Comparison of ENCODE assay signal across 17 mouse cellular contexts in the genomic region with DNA sequence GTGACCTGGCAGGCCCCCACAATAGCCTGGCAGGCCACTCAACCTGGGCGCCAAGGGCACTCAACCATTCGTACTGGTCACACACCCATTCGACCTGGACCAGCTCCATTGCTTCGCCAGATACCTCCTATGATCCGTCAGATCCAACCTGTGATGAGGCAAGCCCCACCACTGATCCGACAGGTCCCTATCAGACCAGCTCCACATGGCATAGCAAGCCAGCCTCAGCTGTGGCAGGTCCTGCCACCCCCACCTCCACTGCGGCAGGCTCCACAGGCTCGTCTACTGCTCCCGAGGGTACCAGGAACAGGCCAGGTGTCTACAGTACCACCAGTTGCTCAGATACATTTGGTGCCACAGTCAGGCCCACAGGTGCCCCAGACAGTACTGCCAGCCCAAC. TPM values are rescaled to one million over a fixed set of nuclear protein-coding genes. Genes with fewer than 3 reads are reported as not detected.
A peak's percentile ranks its signal among the peaks of the same experiment; 100 is the strongest.
DNase-seq lines count a peak whose midpoint lies in the region; ATAC-seq and TF ChIP-seq lines count a peak whose summit lies in the region.
"Had no signal": no experiment of that assay in that cellular context is flagged by ENCODE, and none has a peak within 500 bp of the region (broad histone marks: within the 10 kb centered on the region; RNA-seq: fewer than 3 reads in every experiment).

No protein-coding gene starts in this region.

- H3K9ac ChIP-seq in forebrain, embryonic 15.5 days (replicated peaks) = no peak overlapping the region
- H3K9ac ChIP-seq in hindbrain, postnatal 0 days (replicated peaks; ENCODE audit: low read length) = no peak overlapping the region
- no peak overlapping the region for H3K9ac ChIP-seq in midbrain, postnatal 0 days (replicated peaks; ENCODE audit: low read length, poor library complexity, severe bottlenecking)
- H3K9ac ChIP-seq: heart, embryonic 13.5 days; lung, embryonic 15.5 days had no signal

- peak overlapping the region; percentile 57 for H3K4me2 ChIP-seq in forebrain, embryonic 15.5 days (replicated peaks)
- H3K4me2 ChIP-seq in hindbrain, postnatal 0 days (ENCODE audit: low read depth, low read length) = peak overlapping the region; percentile 55
- peak overlapping the region; percentile 48 for H3K4me2 ChIP-seq in midbrain, postnatal 0 days (ENCODE audit: low read depth, low read length, poor library complexity, severe bottlenecking)
- H3K4me2 ChIP-seq: heart, embryonic 13.5 days; lung, embryonic 15.5 days had no signal

- 89% methylated on average over 9 of the region's 9 CpGs for WGBS in forebrain, embryonic 15.5 days
- 88% methylated on average over 9 of the region's 9 CpGs for WGBS in hindbrain, postnatal 0 days
- WGBS in midbrain, postnatal 0 days = 92% methylated on average over 9 of the region's 9 CpGs

- H3K36me3 ChIP-seq in forebrain, embryonic 15.5 days = no peaks in the 10 kb centered on the region
- H3K36me3 ChIP-seq in hindbrain, postnatal 0 days (ENCODE audit: insufficient read depth, low read length) = no peaks in the 10 kb centered on the region
- no peaks in the 10 kb centered on the region for H3K36me3 ChIP-seq in midbrain, postnatal 0 days (ENCODE audit: insufficient read depth, low read length)
- H3K36me3 ChIP-seq: heart, embryonic 13.5 days; limb, embryonic 12.5 days; lung, embryonic 15.5 days had no signal

- no peak overlapping the region for H3K27ac ChIP-seq in forebrain, embryonic 15.5 days (replicated peaks)
- no peak overlapping the region for H3K27ac ChIP-seq in hindbrain, postnatal 0 days
- H3K27ac ChIP-seq in midbrain, postnatal 0 days (ENCODE audit: low read depth, low read length) = no peak overlapping the region
- H3K27ac ChIP-seq: heart, embryonic 13.5 days; limb, embryonic 12.5 days; lung, embryonic 15.5 days had no signal

- H3K27me3 ChIP-seq in forebrain, embryonic 15.5 days = no peaks in the 10 kb centered on the region
- no peaks in the 10 kb centered on the region for H3K27me3 ChIP-seq in hindbrain, postnatal 0 days (ENCODE audit: insufficient read depth, low read length)
- H3K27me3 ChIP-seq in midbrain, postnatal 0 days (ENCODE audit: insufficient read depth, low read length) = no peaks in the 10 kb centered on the region
- H3K27me3 ChIP-seq: heart, embryonic 13.5 days; limb, embryonic 12.5 days; lung, embryonic 15.5 days had no signal

- TF ChIP-seq CTCF in hindbrain, postnatal 0 days (IDR thresholded peaks at IDR 0.05; ENCODE audit: low read depth) = no peak
- TF ChIP-seq CTCF in midbrain, postnatal 0 days (IDR thresholded peaks at IDR 0.05) = no peak

- H3K4me3 ChIP-seq in forebrain, embryonic 15.5 days = peak overlapping the region; percentile 50
- no peak overlapping the region for H3K4me3 ChIP-seq in hindbrain, postnatal 0 days (ENCODE audit: low read length)
- H3K4me3 ChIP-seq in midbrain, postnatal 0 days (ENCODE audit: low read depth, low read length) = 0 out of 2 replicates have a peak overlapping the region, but pooled peaks have one; percentile 59
- H3K4me3 ChIP-seq: heart, embryonic 13.5 days; lung, embryonic 15.5 days had no signal

- no peak for ATAC-seq in forebrain, embryonic 15.5 days (replicated peaks)
- no peak for ATAC-seq in hindbrain, postnatal 0 days
- no peak for ATAC-seq in midbrain, postnatal 0 days (ENCODE audit: low FRiP score)
- ATAC-seq in megakaryocyte, adult 5-6 weeks (ENCODE audit: poor library complexity, severe bottlenecking) = no peak
- ATAC-seq: inflammation-experienced regulatory T-cells, adult 6 months had no signal

- DNase-seq in left cerebral cortex, postnatal 4 days = peak; percentile 1
- no peak for DNase-seq in left cerebral cortex, adult 8-10 months (ENCODE audit: low spot score in 2 of 2)
- DNase-seq in hindbrain, postnatal 0 days (ENCODE audit: low spot score) = no peak
- DNase-seq in midbrain, postnatal 0 days (ENCODE audit: low spot score) = no peak
- DNase-seq in kidney, postnatal 14 days = no peak
- no peak for DNase-seq in kidney, adult 8-10 months
- DNase-seq: cerebellum, adult 8-10 months; gastrocnemius, postnatal 25 days; layer of hippocampus, postnatal 36 days had no signal

- H3K4me1 ChIP-seq in forebrain, embryonic 15.5 days = no peaks in the 10 kb centered on the region; the same call in 1 of the 2 replicates
- no peaks in the 10 kb centered on the region for H3K4me1 ChIP-seq in hindbrain, postnatal 0 days (ENCODE audit: insufficient read depth, low read length)
- no peaks in the 10 kb centered on the region for H3K4me1 ChIP-seq in midbrain, postnatal 0 days (ENCODE audit: insufficient read depth, low read length)
- H3K4me1 ChIP-seq: heart, embryonic 13.5 days; lung, embryonic 15.5 days had no signal

- intact Hi-C loops in left cerebral cortex, postnatal 4 days (cut with DNase I) = no loop called here

- H3K9me3 ChIP-seq in forebrain, embryonic 15.5 days = no peaks in the 10 kb centered on the region; the same call in none of the 2 replicates
- no peaks in the 10 kb centered on the region; the same call in 1 of the 2 replicates for H3K9me3 ChIP-seq in hindbrain, postnatal 0 days (ENCODE audit: low read length)
- H3K9me3 ChIP-seq in midbrain, postnatal 0 days (ENCODE audit: low read length) = 0 out of 2 replicates have a peak, but pooled peaks cover 5% of the 10 kb centered on the region
- H3K9me3 ChIP-seq: lung, embryonic 15.5 days had no signal

RNA-seq across cellular contexts. Expression of a gene that starts 1.7 kb away (rescaled TPM):
- total RNA-seq in left cerebral cortex, postnatal 4 days (2021) = 10 to 100 TPM in 1 of 2 experiments, 1 to 10 TPM in 1; 6.7 to 12.1 TPM
- 1 to 10 TPM; 1.5 to 3.2 (median 2.4) TPM for total RNA-seq in left cerebral cortex, adult 8-10 months (2022)
- polyA plus RNA-seq in forebrain, embryonic 15.5 days (2015; fragmentation: Nextera tagmentation; extraction: Ambion mirVana) = 8.7 and 11.9 TPM in 2 replicates
- total RNA-seq in hindbrain, postnatal 0 days (2014; rRNA removed) = 17.4 and 18.1 TPM in 2 replicates
- 10.5 and 10.6 TPM in 2 replicates for polyA plus RNA-seq in hindbrain, postnatal 0 days (2015; fragmentation: Nextera tagmentation; extraction: Ambion mirVana)
- 22.1 and 26.5 TPM in 2 replicates for total RNA-seq in midbrain, postnatal 0 days (2014; rRNA removed)
- polyA plus RNA-seq in midbrain, postnatal 0 days (2015; fragmentation: Nextera tagmentation; extraction: Ambion mirVana) = 19.3 and 25.4 TPM in 2 replicates
- total RNA-seq in megakaryocyte, adult 5-6 weeks (2015) = not detected in 2 replicates
- total RNA-seq in megakaryocyte, adult 5-6 weeks (2017) = not detected in 2 replicates
- total RNA-seq: gastrocnemius, postnatal 25 days; megakaryocyte-erythroid progenitor cell, adult 5-6 weeks; neutrophil, adult 5-6 weeks had no signal
- polyA plus RNA-seq: inflammation-experienced regulatory T-cells, adult 6 months had no signal

RNA-seq across cellular contexts. Expression of a gene that starts 32.2 kb away (rescaled TPM):
- total RNA-seq in left cerebral cortex, postnatal 4 days (2021) = 100 to 1,000 TPM; 202 to 230 TPM
- total RNA-seq in left cerebral cortex, adult 8-10 months (2022) = 100 to 1,000 TPM; 118 to 125 (median 122) TPM
- polyA plus RNA-seq in forebrain, embryonic 15.5 days (2015; fragmentation: Nextera tagmentation; extraction: Ambion mirVana) = 414 and 487 TPM in 2 replicates
- total RNA-seq in hindbrain, postnatal 0 days (2014; rRNA removed) = 346 and 362 TPM in 2 replicates
- polyA plus RNA-seq in hindbrain, postnatal 0 days (2015; fragmentation: Nextera tagmentation; extraction: Ambion mirVana) = 520 and 552 TPM in 2 replicates
- 479 and 494 TPM in 2 replicates for total RNA-seq in midbrain, postnatal 0 days (2014; rRNA removed)
- 861 and 877 TPM in 2 replicates for polyA plus RNA-seq in midbrain, postnatal 0 days (2015; fragmentation: Nextera tagmentation; extraction: Ambion mirVana)
- total RNA-seq in megakaryocyte, adult 5-6 weeks (2015) = not detected in 2 replicates
- total RNA-seq in megakaryocyte, adult 5-6 weeks (2017) = not detected in 2 replicates
- total RNA-seq: neutrophil, adult 5-6 weeks had no signal
- polyA plus RNA-seq: inflammation-experienced regulatory T-cells, adult 6 months had no signal

RNA-seq across cellular contexts. Expression of a gene that starts 41.4 kb away (rescaled TPM):
- total RNA-seq in left cerebral cortex, postnatal 4 days (2021) = 10 to 100 TPM; 17.9 to 19.8 TPM
- total RNA-seq in left cerebral cortex, adult 8-10 months (2022) = under 1 TPM; 0.36 to 0.98 (median 0.55) TPM
- polyA plus RNA-seq in forebrain, embryonic 15.5 days (2015; fragmentation: Nextera tagmentation; extraction: Ambion mirVana) = 23.2 and 23.8 TPM in 2 replicates
- total RNA-seq in hindbrain, postnatal 0 days (2014; rRNA removed) = 36.5 and 37.8 TPM in 2 replicates
- polyA plus RNA-seq in hindbrain, postnatal 0 days (2015; fragmentation: Nextera tagmentation; extraction: Ambion mirVana) = 27.0 and 27.8 TPM in 2 replicates
- 39.5 and 42.4 TPM in 2 replicates for total RNA-seq in midbrain, postnatal 0 days (2014; rRNA removed)
- polyA plus RNA-seq in midbrain, postnatal 0 days (2015; fragmentation: Nextera tagmentation; extraction: Ambion mirVana) = 30.9 and 31.5 TPM in 2 replicates
- total RNA-seq in megakaryocyte, adult 5-6 weeks (2015) = not detected in 2 replicates
- total RNA-seq in megakaryocyte, adult 5-6 weeks (2017) = not detected in 2 replicates
- total RNA-seq: neutrophil, adult 5-6 weeks had no signal
- polyA plus RNA-seq: inflammation-experienced regulatory T-cells, adult 6 months had no signal

Comparison
In these comparisons a context has a peak if more than half of its experiments do, and no peak if none do; other contexts are left out.
1. RNA of a gene that starts 41.4 kb away (total RNA-seq): 39.5 to 42.4 TPM in midbrain, postnatal 0 days, 36.5 to 37.8 TPM in hindbrain, postnatal 0 days and 17.9 to 19.8 TPM in left cerebral cortex, postnatal 4 days; 0.36 to 0.98 TPM in left cerebral cortex, adult 8-10 months and not detected in megakaryocyte, adult 5-6 weeks; every median in the first group is over 4 times any median in the second.
2. RNA of a gene that starts 32.2 kb away (total RNA-seq): 479 to 494 TPM in midbrain, postnatal 0 days, 346 to 362 TPM in hindbrain, postnatal 0 days, 202 to 230 TPM in left cerebral cortex, postnatal 4 days and 118 to 125 TPM in left cerebral cortex, adult 8-10 months; not detected in megakaryocyte, adult 5-6 weeks; every median in the first group is over 100 times any median in the second.
3. Peak in every context shown above with its lines, with median percentiles within 50 percentile points of each other: H3K4me2 ChIP-seq.